Mouse (Mus musculus): ENCODE results near the gene Syt14. TPM values are rescaled to one million over a fixed set of nuclear protein-coding genes. Genes with fewer than 3 reads are reported as not detected.

Syt14 gene
- polyA plus RNA-seq, 1 experiment from 2014 or later = 4.2 TPM

DNA sequence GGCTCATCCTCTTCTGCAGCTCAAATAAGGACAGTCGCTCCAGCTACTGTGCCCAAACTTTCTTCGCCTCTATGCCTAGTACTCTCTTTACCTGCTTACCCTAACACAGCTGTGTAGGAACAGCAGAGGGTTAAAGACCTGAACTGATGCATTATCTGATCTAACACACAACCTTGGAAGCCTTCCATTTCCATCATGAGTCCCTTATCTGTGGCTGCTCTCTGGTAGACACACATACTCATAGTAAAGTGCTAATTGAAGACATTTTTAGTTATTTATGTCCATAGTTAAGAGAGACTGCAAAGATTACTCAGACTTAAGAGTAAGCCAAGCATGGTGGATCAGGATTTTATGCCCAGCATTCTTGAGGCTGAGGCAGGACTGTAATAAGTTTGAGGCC lies 23.2 kb downstream of the Syt14 start:
- H3K27ac ChIP-seq (replicated peaks) = no peak overlapping the region
- no peaks in the 10 kb centered on the region for H3K9me3 ChIP-seq
- WGBS = 94% methylated on average over 2 of the region's 2 CpGs
- H3K27me3 ChIP-seq (replicated peaks; ENCODE audit: low read depth, poor library complexity, severe bottlenecking) = no peaks in the 10 kb centered on the region
- DNase-seq (ENCODE audit: low spot score) = no peak
- no peak overlapping the region for H3K4me3 ChIP-seq
- no peaks in the 10 kb centered on the region for H3K36me3 ChIP-seq (replicated peaks)
- H3K4me1 ChIP-seq = peaks cover 2% of the 10 kb centered on the region; the same call in 1 of the 2 replicates

GRCm38 (mm10) chr1:193011000-193011769 lies 24.4 kb downstream of the Syt14 start:
- Histone ChIP-seq H3K27me3 (replicated peaks; ENCODE audit: low read depth, poor library complexity, severe bottlenecking) (no peaks in the 10 kb centered on the region), H3K4me1 (peaks cover 2% of the 10 kb centered on the region; the same call in 1 of the 2 replicates), H3K9me3 (no peaks in the 10 kb centered on the region), H3K4me3 (no peak overlapping the region), H3K36me3 (replicated peaks) (no peaks in the 10 kb centered on the region), H3K27ac (replicated peaks) (no peak overlapping the region)
- WGBS = 91% methylated on average over 3 of the region's 3 CpGs
- DNase-seq (ENCODE audit: low spot score) = no peak

DNA sequence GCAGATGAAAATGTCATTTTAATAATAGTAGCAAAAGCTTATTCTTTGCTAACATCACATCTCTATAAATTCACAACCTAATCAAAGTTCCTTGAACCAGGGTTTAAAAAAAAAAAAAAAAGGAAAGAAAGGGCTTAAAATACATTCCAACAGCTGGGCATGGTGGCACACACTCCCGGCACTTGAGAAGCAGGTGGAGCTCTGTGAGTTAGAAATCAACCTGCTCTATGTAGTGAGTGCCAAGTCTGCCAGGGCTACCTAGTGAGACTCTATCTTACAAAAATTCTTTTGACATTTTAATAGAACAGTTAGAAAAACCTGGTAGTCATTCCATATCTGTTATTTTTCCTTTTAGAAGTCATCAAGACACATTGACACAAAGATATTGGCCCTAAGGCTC lies 31.0 kb downstream of the Syt14 start:
- Histone ChIP-seq H3K36me3 (replicated peaks) (no peaks in the 10 kb centered on the region), H3K27me3 (replicated peaks; ENCODE audit: low read depth, poor library complexity, severe bottlenecking) (no peaks in the 10 kb centered on the region), H3K27ac (replicated peaks) (no peak overlapping the region), H3K4me3 (no peak overlapping the region), H3K9me3 (no peaks in the 10 kb centered on the region), H3K4me1 (peaks cover 2% of the 10 kb centered on the region; the same call in 1 of the 2 replicates)
- DNase-seq (ENCODE audit: low spot score) = no peak
- WGBS = 88% methylated on average over 1 of the region's 1 CpGs

GRCm38 (mm10) chr1:193003953-193004352 lies 31.6 kb downstream of the Syt14 start:
- WGBS = 90% methylated on average over 2 of the region's 2 CpGs
- H3K36me3 ChIP-seq (replicated peaks) = no peaks in the 10 kb centered on the region
- no peak for DNase-seq (ENCODE audit: low spot score)
- no peak overlapping the region for H3K27ac ChIP-seq (replicated peaks)
- H3K4me1 ChIP-seq = peaks cover 2% of the 10 kb centered on the region; the same call in 1 of the 2 replicates
- no peaks in the 10 kb centered on the region for H3K9me3 ChIP-seq
- no peaks in the 10 kb centered on the region for H3K27me3 ChIP-seq (replicated peaks; ENCODE audit: low read depth, poor library complexity, severe bottlenecking)
- H3K4me3 ChIP-seq = no peak overlapping the region

DNA sequence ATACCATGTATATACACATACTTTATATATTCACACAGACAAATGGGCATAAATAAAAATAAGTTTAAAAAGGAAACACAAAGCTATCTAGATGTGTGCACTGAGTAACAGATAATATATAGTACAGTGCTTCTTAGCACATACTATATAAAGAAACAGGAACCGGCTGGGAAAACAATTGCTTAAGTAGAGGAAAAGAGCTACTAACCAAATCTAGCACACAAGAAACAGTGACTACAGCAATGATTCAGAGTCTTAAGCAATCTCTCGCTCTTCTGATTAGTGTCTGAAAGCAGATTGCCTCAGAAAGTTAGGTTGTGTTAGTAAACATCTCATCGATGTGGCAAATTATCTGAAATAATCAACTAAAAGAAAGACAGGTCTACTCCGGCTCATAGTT lies 33.3 kb downstream of the Syt14 start:
- no peaks in the 10 kb centered on the region for H3K36me3 ChIP-seq (replicated peaks)
- no peaks in the 10 kb centered on the region for H3K4me1 ChIP-seq
- no peak for DNase-seq (ENCODE audit: low spot score)
- H3K9me3 ChIP-seq = no peaks in the 10 kb centered on the region
- H3K27ac ChIP-seq (replicated peaks) = no peak overlapping the region
- H3K4me3 ChIP-seq = no peak overlapping the region
- WGBS = 92% methylated on average over 4 of the region's 4 CpGs
- H3K27me3 ChIP-seq (replicated peaks; ENCODE audit: low read depth, poor library complexity, severe bottlenecking) = no peaks in the 10 kb centered on the region

DNA sequence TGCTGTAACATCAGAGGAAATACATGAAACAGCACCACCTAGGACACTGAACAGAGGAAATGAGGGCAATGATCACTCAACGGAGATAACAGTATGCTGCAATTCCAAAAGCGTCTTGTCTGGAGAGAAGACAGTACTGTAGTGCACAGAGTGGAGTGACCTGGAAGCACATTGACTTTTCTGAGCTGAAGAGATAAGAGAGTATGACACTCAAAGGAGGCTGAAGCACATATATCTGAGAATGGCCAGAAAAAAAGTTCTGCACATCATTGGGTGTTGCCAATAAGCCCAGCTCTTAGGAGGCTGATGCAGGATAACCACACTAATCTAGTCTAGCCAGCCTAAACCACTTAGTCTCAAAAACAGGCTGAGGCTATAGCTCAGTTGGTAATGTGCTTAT lies 34.0 kb downstream of the Syt14 start:
- Histone ChIP-seq H3K36me3 (replicated peaks) (no peaks in the 10 kb centered on the region), H3K4me3 (no peak overlapping the region), H3K9me3 (no peaks in the 10 kb centered on the region), H3K4me1 (no peaks in the 10 kb centered on the region), H3K27me3 (replicated peaks; ENCODE audit: low read depth, poor library complexity, severe bottlenecking) (no peaks in the 10 kb centered on the region), H3K27ac (replicated peaks) (no peak overlapping the region)
- no peak for DNase-seq (ENCODE audit: low spot score)
- WGBS = 92% methylated on average over 2 of the region's 2 CpGs

GRCm38 (mm10) chr1:193000908-193001307 lies 34.7 kb downstream of the Syt14 start:
- H3K27me3 ChIP-seq (replicated peaks; ENCODE audit: low read depth, poor library complexity, severe bottlenecking) = no peaks in the 10 kb centered on the region
- H3K36me3 ChIP-seq (replicated peaks) = no peaks in the 10 kb centered on the region
- H3K9me3 ChIP-seq = no peaks in the 10 kb centered on the region
- H3K27ac ChIP-seq (replicated peaks) = no peak overlapping the region
- no peaks in the 10 kb centered on the region for H3K4me1 ChIP-seq
- H3K4me3 ChIP-seq = no peak overlapping the region
- no peak for DNase-seq (ENCODE audit: low spot score)

DNA sequence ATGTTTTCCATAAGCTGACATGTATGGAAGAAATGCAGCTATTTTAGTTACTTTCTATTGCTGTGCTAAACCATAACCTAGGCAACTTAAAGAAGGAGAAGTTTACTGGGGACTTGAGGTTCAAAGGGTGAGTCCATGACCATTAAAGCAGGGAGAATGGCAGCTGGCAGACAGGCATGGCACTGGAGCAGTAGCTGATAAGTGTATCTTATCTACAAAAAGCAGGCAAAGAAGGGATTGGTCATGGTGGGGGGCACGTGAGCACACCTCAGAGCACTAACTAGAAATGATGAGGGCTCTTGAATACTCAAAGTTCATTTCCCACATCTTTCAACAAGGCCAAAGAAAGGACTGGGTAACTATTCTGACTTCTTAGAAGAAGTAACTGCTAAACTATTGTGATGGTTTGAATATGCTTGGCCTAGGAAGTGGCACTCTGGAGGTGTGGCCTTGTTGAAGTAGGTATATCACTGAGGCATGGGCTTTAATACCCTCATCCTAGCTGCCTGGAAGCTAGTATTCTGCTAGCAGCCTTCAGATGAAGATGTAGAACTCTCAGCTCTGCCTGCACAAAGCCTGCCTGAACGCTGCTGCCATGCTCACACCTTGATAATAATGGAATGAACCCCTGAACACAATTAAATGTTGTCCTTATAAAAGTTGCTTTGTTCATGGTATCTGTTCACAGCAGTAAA lies 41.2 kb downstream of the Syt14 start:
- Histone ChIP-seq H3K4me3 (no peak overlapping the region), H3K27ac (replicated peaks) (no peak overlapping the region), H3K36me3 (replicated peaks) (no peaks in the 10 kb centered on the region), H3K4me1 (no peaks in the 10 kb centered on the region), H3K9me3 (no peaks in the 10 kb centered on the region), H3K27me3 (replicated peaks; ENCODE audit: low read depth, poor library complexity, severe bottlenecking) (no peaks in the 10 kb centered on the region)
- WGBS = 84% methylated on average over 2 of the region's 2 CpGs
- no peak for DNase-seq (ENCODE audit: low spot score)

DNA sequence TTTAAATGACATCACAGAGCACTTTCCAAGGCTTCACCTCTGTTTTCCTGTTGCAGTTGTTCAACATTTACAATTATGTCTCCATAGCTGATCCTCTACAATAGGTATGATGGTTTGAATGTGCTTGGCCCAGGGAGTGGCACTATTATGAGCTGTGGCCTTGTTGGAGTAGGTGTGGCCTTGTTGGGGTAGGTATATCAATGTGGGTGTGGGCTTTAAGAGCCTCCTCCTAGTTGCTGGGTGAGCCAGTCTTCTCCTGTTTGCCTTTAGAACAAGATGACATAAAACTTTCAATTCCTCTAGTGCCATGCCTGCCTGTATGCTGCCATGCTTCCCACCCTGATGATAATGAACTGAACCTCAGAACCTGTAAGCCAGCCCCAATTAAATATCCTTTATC lies 42.1 kb downstream of the Syt14 start:
- Histone ChIP-seq H3K9me3 (no peaks in the 10 kb centered on the region), H3K27ac (replicated peaks) (no peak overlapping the region), H3K4me1 (no peaks in the 10 kb centered on the region), H3K27me3 (replicated peaks; ENCODE audit: low read depth, poor library complexity, severe bottlenecking) (no peaks in the 10 kb centered on the region), H3K36me3 (replicated peaks) (no peaks in the 10 kb centered on the region), H3K4me3 (no peak overlapping the region)
- no peak for DNase-seq (ENCODE audit: low spot score)

DNA sequence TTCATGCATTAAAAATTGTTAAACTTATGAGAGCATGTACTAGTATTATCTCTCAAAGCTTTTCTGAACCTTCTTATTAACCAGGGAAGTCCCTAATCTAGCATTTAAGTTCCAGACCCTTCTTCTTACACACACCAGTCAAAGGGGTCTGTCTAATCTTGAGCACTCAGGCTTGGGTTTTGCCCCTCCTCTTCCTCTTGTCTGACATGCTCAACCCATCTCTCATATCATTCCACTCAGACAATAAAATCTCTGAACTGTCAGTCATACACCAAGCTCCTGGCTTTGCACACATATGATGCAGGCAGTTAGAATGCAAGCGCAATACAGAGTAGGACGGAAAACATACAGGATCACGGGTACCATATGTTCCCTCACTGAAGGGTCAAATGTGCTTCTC lies 48.4 kb downstream of the Syt14 start:
- Histone ChIP-seq H3K9me3 (no peaks in the 10 kb centered on the region), H3K27me3 (replicated peaks; ENCODE audit: low read depth, poor library complexity, severe bottlenecking) (no peaks in the 10 kb centered on the region), H3K4me1 (no peaks in the 10 kb centered on the region), H3K27ac (replicated peaks) (no peak overlapping the region), H3K4me3 (no peak overlapping the region), H3K36me3 (replicated peaks) (no peaks in the 10 kb centered on the region)
- WGBS = 88% methylated on average over 3 of the region's 3 CpGs
- no peak for DNase-seq (ENCODE audit: low spot score)

GRCm38 (mm10) chr1:192986481-192986880 lies 49.1 kb downstream of the Syt14 start:
- no peaks in the 10 kb centered on the region for H3K9me3 ChIP-seq
- no peaks in the 10 kb centered on the region for H3K27me3 ChIP-seq (replicated peaks; ENCODE audit: low read depth, poor library complexity, severe bottlenecking)
- no peak overlapping the region for H3K4me3 ChIP-seq
- H3K4me1 ChIP-seq = no peaks in the 10 kb centered on the region
- no peak overlapping the region for H3K27ac ChIP-seq (replicated peaks)
- WGBS = 85% methylated on average over 3 of the region's 3 CpGs
- no peak for DNase-seq (ENCODE audit: low spot score)
- H3K36me3 ChIP-seq (replicated peaks) = no peaks in the 10 kb centered on the region

GRCm38 (mm10) chr1:192984333-192984732 lies 51.2 kb downstream of the Syt14 start:
- Histone ChIP-seq H3K4me3 (no peak overlapping the region), H3K27ac (replicated peaks) (no peak overlapping the region), H3K27me3 (replicated peaks; ENCODE audit: low read depth, poor library complexity, severe bottlenecking) (no peaks in the 10 kb centered on the region), H3K4me1 (no peaks in the 10 kb centered on the region), H3K36me3 (replicated peaks) (no peaks in the 10 kb centered on the region), H3K9me3 (no peaks in the 10 kb centered on the region)
- DNase-seq (ENCODE audit: low spot score) = no peak
- whole genome bisulfite sequencing = 89% methylated on average over 4 of the region's 4 CpGs

- no peaks in the 10 kb centered on the region for H3K36me3 ChIP-seq (replicated peaks)
- 91% methylated on average over 3 of the region's 3 CpGs for WGBS
These were observed 53.9 kb downstream of the Syt14 start for GRCm38 (mm10) chr1:192981658-192982057.

More at GRCm38 (mm10) chr1:192981658-192982057, 53.9 kb downstream of the Syt14 start:
- Histone ChIP-seq H3K9me3 (no peaks in the 10 kb centered on the region), H3K4me1 (no peaks in the 10 kb centered on the region), H3K27me3 (replicated peaks; ENCODE audit: low read depth, poor library complexity, severe bottlenecking) (no peaks in the 10 kb centered on the region), H3K27ac (replicated peaks) (no peak overlapping the region), H3K4me3 (no peak overlapping the region)
- DNase-seq (ENCODE audit: low spot score) = no peak
